Mouse (Mus musculus) c-Kit-positive CD71-positive TER-119-positive erythroid progenitor cells, embryonic 14.5 days (primary cell): ENCODE results near the gene Pnpla5.
A peak's percentile ranks its signal among the peaks of the same experiment; 100 is the strongest.
"Not testable (repeated sequence)": the region's sequence is repeated elsewhere in the genome, so short reads cannot be mapped to it uniquely, and the experiment has no call there.

Source experiments
- DNase-seq: peaks from one replicate; pipeline ENCODE4 v3.0.0-alpha.2; 2013; ENCODE audit warnings: low spot score

The Pnpla5 gene

DNA sequence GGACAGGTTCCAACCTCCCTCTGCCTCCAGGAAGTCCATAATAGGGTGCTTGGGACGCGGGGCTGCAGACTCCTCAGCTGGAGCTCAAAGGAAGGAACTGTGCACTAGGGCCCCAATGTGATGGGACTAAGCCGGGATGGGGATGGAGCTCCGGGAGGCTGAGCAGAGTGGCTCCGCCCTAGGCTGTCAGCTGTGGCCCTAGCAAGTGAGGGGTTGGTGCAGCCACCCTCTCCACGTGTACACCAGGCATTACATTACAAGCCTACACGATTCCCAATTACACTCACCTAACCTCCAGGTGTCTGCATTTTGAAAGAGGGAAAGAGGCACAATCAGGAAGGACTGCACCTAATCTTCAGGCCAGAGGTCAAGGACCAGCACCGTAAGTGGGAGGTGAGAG lies at the start of gene Pnpla5:
Pnpla5 (minus strand) TSS at position 101 of the 400 bp plus-strand sequence.
- no peak for DNase-seq

DNA sequence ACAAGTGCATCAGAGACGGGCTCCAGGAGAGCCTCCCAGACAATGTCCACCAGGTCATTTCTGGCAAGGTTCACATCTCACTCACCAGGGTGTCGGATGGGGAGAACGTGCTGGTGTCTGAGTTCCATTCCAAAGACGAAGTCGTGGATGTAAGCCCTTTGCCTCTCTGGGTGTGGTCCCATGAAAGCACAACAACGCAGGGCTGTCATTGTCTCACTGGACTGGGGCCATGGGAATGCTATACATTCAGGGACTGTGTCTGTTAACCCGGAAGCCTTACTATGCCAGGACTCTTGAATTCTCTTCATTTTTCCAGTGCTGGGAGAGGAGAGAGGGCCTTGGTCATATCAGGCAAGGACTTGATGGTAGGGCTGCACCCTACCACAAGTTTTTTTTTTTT lies 48.2 kb upstream of the Pnpla5 start:
- DNase-seq = no peak

DNA sequence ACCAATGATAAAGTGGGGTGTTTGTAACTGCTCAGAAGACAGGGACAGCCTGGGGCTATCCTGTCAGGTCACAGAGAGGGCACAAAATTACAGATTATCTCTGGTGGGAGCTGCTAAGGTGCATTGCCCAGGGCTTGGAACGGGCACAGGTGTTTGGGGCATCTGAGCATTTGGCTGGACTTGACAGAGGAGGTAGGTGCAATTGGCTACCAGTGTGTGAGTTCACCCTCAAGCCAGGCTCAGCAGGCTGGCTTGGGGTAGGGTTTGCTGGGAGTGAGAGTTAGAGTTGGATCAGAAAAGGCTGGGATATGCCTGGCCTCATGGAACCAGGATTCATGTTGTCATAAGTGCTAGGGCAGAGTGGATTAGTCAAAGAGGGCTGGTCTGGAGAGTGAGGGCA lies 46.5 kb upstream of the Pnpla5 start:
- no peak for DNase-seq

DNA sequence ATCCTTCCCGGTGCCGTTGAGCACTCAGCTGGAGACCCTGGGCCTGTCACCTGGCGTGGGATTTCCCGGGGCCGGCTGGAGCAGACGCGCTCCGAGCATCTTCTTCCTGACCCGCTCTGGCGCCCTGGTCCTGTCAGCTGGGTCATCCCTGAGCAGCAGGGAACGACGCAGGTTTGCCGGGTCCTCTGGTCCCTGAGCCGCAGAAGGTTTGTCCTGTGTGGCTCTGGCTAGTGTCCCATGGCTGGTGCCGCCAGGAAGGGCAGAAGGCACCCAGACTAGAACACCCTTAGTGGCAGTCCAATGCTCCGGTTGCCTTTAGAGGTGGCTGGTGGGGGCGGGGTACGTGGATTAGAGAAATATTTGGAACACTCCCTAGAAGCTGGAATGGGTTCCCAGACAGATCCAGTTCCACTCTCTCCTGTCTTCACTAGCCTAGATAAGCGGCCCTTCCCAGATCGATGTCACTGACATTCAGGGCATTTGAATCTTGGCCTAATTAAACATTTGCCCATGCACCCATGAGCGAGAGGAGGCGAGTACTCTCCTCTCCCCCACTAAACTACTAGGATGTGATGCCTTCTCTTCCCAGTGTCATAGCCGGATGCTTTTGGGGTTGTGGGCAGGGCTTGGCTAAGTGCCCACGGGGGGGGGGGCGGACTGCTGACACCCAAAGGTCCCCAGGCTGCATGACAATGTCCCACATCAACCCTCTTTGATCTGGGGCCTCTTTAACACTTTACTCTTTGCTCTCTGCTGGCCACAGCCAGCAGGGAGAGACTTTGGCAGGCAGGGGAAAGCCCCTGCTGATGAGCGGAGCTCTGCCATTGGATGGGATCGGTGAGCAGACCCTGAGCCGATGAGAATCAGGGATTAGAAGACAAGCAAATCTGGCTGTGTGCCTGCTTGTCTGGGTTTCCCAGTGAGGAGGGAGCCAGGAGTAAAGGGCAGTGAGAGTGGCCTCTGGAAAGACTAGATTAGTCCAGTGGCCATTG lies 45.5 kb upstream of the Pnpla5 start:
- no peak for DNase-seq

DNA sequence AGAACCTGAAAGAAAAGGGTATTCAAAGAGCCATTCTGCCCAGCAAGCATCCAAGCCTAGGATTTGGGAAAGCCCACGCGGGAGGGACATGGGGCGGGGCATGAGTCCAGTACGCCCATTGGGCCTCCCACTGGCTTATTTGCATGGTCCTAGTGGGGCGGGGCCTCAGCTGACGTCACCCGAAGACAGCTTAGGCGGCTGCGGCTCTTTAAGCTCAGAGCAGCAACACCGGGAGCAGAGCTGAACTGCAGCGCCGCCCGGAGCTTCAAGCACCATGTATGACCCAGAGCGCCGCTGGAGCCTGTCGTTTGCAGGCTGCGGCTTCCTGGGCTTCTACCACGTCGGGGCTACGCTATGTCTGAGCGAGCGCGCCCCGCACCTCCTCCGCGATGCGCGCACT lies 44.6 kb upstream of the Pnpla5 start, which contains the start of gene Pnpla3:
Pnpla3 (plus strand) TSS at position 238 of the 400 bp plus-strand sequence.
- peak; percentile 79 for DNase-seq

DNA sequence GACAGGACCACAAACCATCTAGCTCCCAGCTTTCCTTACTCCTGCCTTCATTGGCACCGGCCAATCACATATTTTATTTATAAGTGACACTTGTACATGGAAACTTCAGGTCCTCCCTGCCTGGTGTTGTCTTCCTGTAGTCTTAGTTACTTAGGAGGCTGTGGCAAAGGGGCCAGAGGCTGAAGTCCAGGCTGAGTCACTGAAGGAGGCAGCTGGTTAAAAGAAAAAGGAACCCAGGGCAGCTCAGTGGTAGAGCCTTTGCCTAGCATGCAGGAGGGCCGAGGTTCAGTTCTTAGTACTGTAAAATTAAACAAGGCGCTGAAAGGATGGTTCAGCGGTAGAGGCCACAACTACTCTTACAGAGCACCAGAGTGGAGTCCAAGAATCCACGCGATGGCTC lies 43.8 kb upstream of the Pnpla5 start:
- no peak for DNase-seq

DNA sequence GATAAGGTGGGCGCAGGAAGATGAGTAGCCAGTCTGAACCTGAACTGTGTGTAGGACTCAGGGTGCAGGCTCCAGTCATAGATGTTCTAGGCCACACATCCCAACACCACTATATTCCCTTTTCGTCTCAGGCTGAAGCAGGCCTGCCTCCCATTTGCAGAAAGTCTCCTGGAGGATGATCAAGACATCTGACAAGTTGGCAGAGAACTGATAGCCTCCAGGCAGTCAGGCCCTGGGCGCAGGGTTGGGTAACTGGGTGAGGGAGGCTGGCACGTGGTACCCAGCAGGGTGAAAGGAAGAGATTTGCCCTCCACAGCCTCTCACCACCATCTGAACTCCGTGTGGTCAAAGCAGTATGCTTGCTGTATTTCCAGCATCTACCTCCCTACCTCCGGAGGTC lies 38.9 kb upstream of the Pnpla5 start:
- DNase-seq = no peak

DNA sequence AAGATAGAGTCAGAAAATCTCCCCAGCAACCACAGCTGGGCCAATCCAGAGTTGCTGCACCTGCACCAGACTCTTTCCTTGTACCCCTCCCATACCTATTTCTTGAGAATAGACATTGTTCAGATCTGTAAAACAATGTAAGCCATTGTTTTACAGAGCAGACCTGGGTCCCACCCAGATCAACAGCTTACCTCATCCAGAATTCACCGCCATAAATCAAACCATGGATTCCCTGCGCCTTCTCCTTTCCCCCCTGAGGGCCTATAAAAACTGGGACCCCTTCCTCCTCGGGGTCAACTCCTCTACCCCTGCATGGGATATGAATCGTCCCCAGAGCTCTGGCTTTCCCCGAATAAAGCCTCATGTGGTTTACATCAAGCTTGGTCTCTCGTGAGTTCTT lies 34.6 kb upstream of the Pnpla5 start:
- not testable (repeated sequence) for DNase-seq

DNA sequence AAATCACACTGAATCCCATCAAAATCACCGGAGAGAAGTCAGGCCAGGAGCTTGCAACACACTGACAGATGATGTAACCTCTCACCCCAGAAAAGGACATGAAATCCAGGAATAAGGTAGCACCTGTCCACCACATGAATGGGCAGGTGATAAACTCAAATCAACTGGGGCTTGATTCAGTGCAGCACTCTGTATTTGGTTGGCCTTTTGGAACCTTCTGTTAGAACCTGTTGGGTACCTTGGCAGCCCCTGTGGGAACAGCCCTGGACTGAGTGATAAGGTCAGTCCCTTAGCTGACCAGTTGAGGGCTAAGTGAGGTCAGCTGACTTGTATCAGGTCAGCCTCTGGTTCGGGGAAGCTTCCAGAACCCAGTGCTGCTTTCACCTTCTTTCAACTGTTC lies 33.2 kb upstream of the Pnpla5 start:
- DNase-seq = no peak

DNA sequence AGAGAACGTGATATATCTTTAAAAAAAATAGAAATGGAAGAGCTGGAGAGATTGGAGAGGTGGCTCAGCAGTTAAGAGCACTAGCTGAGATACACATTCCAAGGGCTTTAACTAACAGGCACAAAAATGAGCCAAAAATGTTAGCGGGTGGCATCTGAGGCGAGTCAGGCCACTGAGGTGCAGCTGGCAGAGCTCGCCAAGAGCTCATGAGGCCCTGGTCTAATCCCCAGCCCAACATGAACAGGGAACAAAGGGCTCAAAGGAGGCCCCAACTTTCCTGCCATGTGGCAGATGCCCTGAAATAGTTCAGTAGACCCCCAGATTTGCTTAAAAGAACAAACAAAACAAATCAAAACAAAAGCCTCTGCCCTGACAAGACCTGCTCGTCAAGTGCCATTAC lies 18.0 kb upstream of the Pnpla5 start:
- no peak for DNase-seq

DNA sequence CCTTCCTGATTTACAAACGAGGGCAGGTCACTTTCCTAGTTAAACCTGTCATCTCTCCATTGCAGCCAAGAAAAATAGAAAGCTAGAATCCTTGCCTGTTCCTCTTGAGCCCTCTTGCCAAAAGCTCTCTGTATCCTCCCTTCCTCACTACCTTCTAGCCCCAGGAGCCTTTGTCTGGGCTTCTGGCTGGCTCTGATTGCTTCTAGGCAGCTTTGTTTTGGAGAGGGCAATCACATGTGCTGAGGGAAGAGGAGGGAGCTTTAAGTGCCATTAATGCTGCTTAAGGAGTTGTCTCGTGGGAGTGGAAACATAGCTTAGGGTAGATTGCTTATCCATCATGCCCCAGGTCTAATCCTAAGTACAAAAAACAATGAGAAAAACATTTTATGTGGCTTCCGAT lies 17.1 kb upstream of the Pnpla5 start:
- DNase-seq = no peak

DNA sequence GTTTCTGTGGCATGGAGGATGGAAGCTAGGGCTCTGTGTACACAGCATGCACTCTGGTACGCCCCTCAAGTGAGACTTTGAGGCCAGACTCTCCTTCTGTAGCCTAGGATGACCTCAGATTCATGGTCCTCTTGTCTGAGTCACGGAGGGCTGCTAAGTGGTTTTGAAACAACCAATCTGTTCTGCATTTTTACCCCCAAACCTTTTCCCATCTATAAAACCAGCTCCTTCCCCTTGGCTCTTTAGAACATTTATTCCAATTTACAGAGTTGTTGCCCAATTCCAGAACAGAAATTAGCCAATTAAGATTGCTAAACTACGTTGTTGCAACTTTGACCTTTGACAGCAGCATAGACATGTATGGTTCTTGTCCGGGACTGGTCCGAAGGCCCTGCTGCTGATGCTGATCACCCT lies 16.6 kb upstream of the Pnpla5 start:
- DNase-seq = no peak

DNA sequence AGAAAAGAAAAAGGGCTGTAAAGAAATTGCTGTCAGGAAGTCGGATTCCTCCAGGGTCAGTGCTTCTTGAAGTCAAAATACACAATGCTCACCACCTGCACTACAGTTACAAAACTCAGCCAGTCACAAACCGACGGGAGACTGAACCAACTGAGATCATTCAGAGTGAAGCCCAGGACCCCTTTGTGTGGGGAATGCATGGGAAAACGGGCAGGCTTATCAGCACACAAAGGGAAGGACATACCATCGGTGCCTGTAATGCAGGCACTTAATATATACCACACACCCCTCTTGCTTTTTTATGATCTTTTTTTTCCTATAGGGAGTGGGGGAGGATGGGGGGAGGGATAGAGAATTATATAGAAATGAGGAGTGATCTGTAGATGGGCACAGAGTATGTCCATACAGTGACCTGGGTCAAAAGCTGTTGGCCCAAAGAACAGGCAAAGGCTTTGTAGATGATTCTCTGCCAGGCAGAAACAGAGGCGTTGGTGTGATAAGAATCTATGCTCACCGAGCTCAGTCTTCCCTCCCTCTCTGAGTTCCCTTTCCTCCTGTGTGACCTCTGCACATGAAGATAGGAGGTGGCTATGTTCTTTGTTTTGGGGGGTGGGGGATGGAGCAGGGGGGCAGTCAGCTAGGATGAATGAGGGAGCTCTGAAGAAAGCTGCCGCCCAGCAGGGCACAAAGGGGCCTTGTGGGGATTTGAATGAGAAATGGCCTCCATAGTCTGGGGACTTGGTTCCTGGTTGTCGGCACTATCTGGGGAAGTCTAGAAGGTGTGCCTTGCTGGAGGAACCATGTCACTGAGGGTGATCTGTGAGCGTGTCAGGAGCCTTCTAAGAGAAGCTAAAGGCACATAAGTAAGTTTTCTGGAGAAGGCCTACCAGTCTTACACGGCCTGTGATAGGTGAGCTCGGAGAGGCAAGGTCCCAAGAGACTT lies 13.8 kb upstream of the Pnpla5 start:
- DNase-seq = no peak

DNA sequence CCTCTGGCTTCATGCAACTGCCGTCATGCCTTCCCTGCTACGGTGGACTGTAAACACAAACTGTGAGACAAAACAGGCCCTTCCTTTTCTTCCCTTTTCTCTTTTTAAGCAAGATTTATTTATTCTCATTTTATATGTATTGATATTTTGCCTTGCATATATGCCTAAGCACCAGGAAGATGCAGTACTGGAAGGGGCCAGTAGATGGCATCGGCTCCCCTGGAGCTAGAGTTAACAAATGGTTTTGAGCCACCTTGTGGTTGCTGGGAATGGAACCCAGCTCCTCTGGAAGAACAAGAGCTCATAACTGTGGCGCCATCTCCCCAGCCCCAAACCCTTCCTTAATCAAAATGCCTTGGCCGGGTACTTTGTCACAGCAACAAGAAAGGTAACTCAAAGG lies 12.5 kb upstream of the Pnpla5 start:
- DNase-seq = peak; percentile 53

DNA sequence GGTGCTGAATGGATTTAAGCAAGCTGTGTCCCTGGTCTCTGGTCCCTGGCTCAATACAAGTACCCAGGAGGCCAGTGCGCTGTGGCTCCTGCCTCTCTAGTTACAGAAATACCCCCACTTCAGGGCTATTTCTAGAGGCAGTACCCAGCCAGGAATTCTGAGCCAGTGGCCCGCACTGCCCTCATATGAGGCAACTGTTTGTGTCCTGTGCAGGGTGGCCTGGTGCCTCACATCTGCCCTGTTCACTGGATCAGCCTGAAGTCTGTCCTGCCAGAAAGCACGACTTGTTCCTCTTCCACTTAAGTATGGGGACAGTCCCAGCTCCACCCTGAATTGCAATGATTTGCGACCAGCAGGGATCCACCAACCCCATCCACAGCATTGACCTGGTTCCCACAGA lies 10.5 kb upstream of the Pnpla5 start:
- no peak for DNase-seq

DNA sequence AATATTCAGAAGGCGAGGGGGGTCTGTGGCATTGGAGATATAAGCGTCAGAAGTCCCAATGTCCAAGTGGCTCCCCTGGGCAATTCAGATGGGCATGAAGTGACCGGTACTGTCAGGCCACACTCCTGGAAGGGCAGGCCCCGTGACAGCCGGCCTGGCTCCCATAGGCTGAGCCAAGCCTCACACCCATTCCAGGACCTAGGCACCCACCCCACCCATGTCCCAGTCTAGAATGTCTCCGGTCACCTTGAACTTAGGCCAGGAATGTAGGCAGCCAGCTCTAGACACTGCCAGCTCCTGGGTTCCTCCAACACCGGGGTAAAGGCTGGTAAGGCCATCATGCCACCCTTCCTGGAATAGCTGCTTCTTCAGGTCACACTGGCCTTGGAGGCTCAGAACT lies 9.0 kb upstream of the Pnpla5 start:
- no peak for DNase-seq

DNA sequence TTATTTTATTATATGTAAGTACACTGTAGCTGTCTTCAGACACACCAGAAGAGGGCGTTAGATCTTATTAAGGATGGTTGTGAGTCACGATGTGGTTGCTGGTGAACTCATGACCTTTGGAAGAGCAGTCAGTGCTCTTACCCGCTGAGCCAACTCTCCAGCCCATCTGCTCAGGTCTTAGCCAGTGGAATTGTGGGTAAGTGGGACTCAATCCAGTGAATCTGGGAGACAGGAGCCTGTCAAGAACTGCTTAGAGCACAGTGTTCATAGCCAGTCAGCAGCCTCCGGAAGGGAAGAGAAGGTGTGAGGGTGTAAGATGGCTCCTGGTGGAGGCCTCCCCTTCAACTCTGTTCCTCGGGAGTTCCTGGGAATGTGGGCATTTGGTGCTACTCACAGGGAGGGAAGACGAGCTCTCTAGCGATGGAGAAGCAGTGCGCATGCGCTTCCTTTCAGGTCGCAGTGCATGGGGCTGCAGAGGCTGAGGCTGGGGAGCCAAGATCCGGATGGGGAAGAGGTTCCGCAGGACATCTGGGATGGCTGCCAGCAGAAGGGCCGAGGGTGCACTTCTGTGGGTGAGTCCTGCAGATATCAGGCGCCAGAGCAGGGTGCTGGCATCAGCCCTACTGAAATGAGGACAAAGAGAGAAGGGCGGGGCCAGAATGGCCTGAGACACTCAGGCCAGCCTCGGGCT lies 8.3 kb upstream of the Pnpla5 start:
- DNase-seq = no peak

DNA sequence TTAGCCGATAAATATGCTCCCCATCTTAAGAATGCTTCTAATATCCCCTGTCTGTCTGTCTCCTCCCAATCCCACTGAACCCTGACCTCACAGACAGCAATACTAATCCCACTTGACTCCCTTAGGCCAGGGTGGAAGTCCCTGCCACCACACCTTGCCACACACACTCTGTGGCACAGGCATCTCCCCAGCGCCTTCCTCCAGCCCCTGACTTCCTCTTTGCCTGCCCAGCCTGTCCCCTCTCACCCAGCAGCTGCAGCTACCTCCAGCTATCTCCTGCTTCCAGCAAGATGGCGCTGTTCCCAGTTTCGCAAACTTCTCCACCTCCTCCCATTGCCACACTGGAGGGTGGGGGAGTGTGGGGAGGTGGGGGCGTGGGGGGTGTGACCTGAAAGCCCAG lies 3.9 kb upstream of the Pnpla5 start:
- DNase-seq = no peak

DNA sequence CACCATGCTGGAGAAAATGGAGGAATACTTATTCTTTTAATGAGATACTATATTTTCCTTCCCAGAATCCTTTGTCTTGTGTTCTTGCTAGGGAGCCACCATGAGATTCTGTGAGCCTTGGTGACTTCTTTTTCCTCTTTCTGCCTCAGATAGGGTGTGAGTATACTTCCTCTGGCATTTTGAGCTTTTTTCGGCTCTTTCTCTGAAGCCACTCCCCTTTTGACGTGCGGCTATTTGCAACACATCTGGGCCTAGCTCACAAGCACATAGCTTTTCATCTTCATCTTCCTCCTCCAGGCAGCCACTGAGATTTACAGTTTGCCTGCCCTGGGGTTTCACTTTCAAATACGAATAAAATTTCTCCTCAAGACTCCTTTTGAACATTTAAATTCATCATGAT lies 3.5 kb upstream of the Pnpla5 start:
- no peak for DNase-seq

DNA sequence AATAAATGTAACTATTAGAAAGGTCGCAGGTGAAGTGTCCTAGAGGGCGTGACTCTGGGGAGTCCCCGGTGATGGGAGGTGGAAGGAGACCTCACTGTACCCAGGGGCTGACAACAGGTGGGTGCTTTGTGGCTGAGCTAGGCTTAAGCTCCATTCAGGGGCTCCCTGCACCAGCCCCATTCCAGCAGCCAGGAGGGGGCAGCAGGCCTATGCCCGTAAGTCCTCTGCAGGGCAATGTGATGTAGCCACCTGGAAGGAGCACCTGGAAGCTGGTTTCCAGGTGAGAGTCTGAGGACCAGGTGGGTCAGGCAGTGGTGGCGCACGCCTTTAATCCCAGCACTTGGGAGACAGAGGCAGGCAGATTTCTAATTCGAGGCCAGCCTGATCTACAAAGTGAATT lies 1.1 kb upstream of the Pnpla5 start:
- DNase-seq = no peak

DNA sequence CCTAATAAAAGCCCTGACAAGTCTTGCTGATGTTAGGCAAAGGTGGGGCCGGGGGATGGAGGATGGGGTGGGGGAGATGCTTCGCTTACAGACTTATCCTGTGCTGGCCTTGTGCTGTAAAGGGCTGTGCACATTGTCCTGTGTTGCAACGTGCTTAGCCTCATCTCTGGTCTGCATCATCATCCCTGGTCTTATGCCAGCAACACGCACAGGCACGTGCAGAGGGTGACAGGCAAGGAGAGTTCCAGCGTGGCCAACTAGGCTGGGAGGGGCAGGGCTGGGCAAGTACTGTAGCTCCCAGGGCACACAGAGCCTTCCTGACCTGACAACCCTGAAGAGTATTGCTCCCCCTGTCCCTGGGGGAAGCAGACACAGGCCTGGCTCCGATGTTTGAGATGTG lies 1.9 kb downstream of the Pnpla5 start:
- DNase-seq = no peak

DNA sequence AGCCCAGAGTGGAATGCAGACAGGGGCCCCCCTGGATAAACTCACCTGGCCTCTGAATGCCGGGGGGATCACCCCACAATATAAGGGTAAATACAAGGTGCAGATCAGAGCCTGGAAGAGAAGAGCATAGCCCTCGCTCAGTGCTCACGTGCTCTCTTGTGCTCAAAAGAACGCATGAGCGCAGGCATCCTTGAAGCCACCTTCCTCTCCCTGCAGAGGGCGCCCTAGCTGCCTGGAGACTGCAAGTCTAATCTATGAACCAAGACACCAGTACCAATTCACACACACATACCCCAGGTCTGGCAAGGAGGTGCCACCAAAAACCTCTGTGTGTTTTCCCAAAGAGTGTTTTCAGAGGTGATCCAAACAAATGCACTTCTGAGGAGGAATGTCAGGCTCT lies 2.4 kb downstream of the Pnpla5 start:
- no peak for DNase-seq
